Mouse (Mus musculus) midbrain, embryonic 11.5 days (tissue): Measurements from ENCODE around the gene Gm13695. TPM values are rescaled to one million over a fixed set of nuclear protein-coding genes. Genes with fewer than 3 reads are reported as not detected.
"Not testable (repeated sequence)": the region's sequence is repeated elsewhere in the genome, so short reads cannot be mapped to it uniquely, and the experiment has no call there.

ENCODE experiments used
- ATAC-seq: fragments of 200-750 bp; cut with Nextera tagmentation; 2 replicates; pipeline ENCODE4 v1.8.0; 2017; ENCODE audit warnings: moderate TSS enrichment, moderate library complexity; ENCODE audit not compliant: low FRiP score
- DNase-seq: peaks from one replicate; pipeline ENCODE4 v3.0.0; 2015; ENCODE audit warnings: low spot score; ENCODE audit errors: missing footprints
- H3K27ac ChIP-seq: fragments of 300-500 bp; sonication (generic); 2 replicates; pipeline ENCODE4 v1.5.1; 2014; ENCODE audit warnings: low read depth, low read length
- H3K27me3 ChIP-seq: fragments of 300-500 bp; sonication (generic); 2 replicates; pipeline ENCODE4 v1.6.1; 2014; ENCODE audit warnings: mild to moderate bottlenecking, low read length, moderate library complexity, mixed read lengths; ENCODE audit not compliant: control insufficient read depth, insufficient read depth
- H3K36me3 ChIP-seq: fragments of 300-500 bp; sonication (generic); 2 replicates; pipeline ENCODE4 v1.6.1; 2014; ENCODE audit warnings: mild to moderate bottlenecking, low read length, moderate library complexity, mixed read lengths; ENCODE audit not compliant: control insufficient read depth, insufficient read depth
- H3K4me1 ChIP-seq: fragments of 300-500 bp; sonication (generic); 2 replicates; pipeline ENCODE4 v1.6.1; 2014; ENCODE audit warnings: low read length; ENCODE audit not compliant: control insufficient read depth, insufficient read depth
- H3K4me2 ChIP-seq: fragments of 300-500 bp; sonication (generic); 2 replicates; pipeline ENCODE4 v1.6.1; 2014; ENCODE audit warnings: mild to moderate bottlenecking, moderate library complexity
- H3K4me3 ChIP-seq: fragments of 300-500 bp; sonication (generic); 2 replicates; pipeline ENCODE4 v1.5.1; 2014; ENCODE audit warnings: low read depth, low read length
- H3K9ac ChIP-seq: fragments of 300-500 bp; sonication (generic); 2 replicates; pipeline ENCODE4 v1.6.1; 2014; ENCODE audit warnings: low read length
- H3K9me3 ChIP-seq: fragments of 300-500 bp; sonication (generic); 2 replicates; pipeline ENCODE4 v1.6.1; 2016; ENCODE audit warnings: low read length; ENCODE audit not compliant: control insufficient read depth
- WGBS: fragments of 180-500 bp; shearing (Covaris S2); extraction: QIAGEN DNeasy Blood & Tissue Kit; methylation state at CpG from one replicate; pipeline ENCODE4 v1.1.7; 2014; 5-methylcytosine and 5-hydroxymethylcytosine counted together
- polyA plus RNA-seq: library from polyadenylated mRNA; unstranded; fragments of >200 nt; fragmentation: Nextera tagmentation; extraction: Ambion mirVana; gene quantifications from 2 replicates; pipeline ENCODE4 v1.2.1, GENCODE M21; 2014

The Gm13695 gene
- polyA plus RNA-seq, 1 experiment from 2014 or later = not detected

- not testable (repeated sequence) for H3K4me2 ChIP-seq, H3K9me3 ChIP-seq, ATAC-seq, H3K27ac ChIP-seq, H3K4me1 ChIP-seq, H3K4me3 ChIP-seq, H3K36me3 ChIP-seq, H3K27me3 ChIP-seq, H3K9ac ChIP-seq, DNase-seq
- WGBS = no CpG with 5 or more reads among the region's 6 CpGs
Observed at GRCm38 (mm10) chr2:83984443-83984842, 17.3 kb downstream of the Gm13695 start, which contains the start of gene Gm13697. TSS of gene Gm13697 (plus strand) at chr2:83984743.

DNA sequence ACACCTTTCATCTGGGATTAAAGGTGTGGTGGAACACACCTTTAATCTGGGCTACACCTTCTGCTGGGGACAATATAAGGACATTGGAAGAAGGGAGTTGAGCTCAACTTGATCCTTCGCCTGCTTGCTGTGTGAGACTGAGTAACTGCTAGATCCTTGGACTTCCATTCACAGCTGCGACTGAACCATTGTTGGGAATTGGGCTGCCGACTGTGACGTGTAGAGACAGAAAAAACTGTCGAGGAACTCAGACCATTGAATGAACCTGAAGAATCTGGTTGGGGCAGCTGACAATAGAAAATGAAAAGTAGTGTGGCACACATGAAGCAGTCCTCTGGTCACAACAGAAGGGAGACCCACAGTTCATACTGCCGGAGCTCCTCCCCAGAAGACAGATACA is 23.1 kb downstream of the Gm13695 start, which contains the start of gene Gm13691:
Gene Gm13691 (plus strand): TSS at position 301 of the 400 bp plus-strand sequence.
- not testable (repeated sequence) for H3K9ac ChIP-seq, H3K36me3 ChIP-seq, H3K4me3 ChIP-seq, H3K4me2 ChIP-seq, H3K9me3 ChIP-seq, H3K27me3 ChIP-seq, ATAC-seq, H3K27ac ChIP-seq, DNase-seq, H3K4me1 ChIP-seq
- no CpG with 5 or more reads among the region's 6 CpGs for WGBS

DNA sequence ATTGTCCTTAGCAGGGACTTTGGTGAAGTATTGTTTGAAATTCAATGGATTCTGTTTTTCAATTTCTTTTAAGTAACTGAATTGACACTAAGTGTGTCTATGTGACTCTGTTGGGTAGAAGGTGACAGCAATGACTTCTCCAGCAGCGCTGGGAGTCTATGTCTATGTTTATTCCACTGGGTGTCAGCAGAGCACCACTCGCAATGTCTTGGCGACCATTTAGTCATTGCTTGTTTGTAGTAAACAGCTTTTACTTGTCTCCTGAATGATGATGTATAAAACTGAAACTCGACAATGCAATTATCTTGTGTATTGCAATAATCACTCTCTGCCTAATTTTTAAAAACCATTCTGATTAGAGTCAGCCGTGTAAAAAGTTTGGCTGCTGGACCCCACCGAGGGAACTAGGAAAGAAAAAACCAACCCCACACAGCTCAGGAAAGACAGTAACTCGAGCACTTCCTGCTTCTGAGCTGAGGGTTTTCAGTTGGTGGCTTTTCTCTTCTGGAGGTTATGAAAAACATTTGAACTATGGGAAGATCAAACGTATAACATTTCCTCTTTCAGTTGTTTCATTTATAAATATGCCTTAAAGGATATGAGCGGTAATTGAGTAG is 26.6 kb downstream of the Gm13695 start:
- H3K4me3 ChIP-seq, H3K36me3 ChIP-seq, H3K27me3 ChIP-seq, H3K27ac ChIP-seq, H3K9ac ChIP-seq, DNase-seq, H3K4me1 ChIP-seq, H3K4me2 ChIP-seq, ATAC-seq, H3K9me3 ChIP-seq: not testable (repeated sequence)
- 74% methylated on average over 7 of the region's 9 CpGs for WGBS

- not testable (repeated sequence) for H3K36me3 ChIP-seq, H3K9ac ChIP-seq, H3K27ac ChIP-seq, H3K4me1 ChIP-seq, ATAC-seq, H3K4me2 ChIP-seq, H3K27me3 ChIP-seq, H3K9me3 ChIP-seq, H3K4me3 ChIP-seq, DNase-seq
- no CpG with 5 or more reads among the region's 3 CpGs for WGBS
Observed at GRCm38 (mm10) chr2:83994526-83994925, 27.4 kb downstream of the Gm13695 start.

GRCm38 (mm10) chr2:84008913-84009312 is 41.8 kb downstream of the Gm13695 start:
- Histone ChIP-seq H3K4me1 (no peaks in the 10 kb centered on the region), H3K9me3 (no peaks in the 10 kb centered on the region), H3K9ac (no peak overlapping the region), H3K27ac (no peak overlapping the region), H3K4me2 (no peak overlapping the region), H3K27me3 (no peaks in the 10 kb centered on the region), H3K36me3 (no peaks in the 10 kb centered on the region), H3K4me3 (no peak overlapping the region)
- DNase-seq (no peak), ATAC-seq (no peak)
- WGBS = 73% methylated on average over 1 of the region's 1 CpGs

GRCm38 (mm10) chr2:84009818-84010217 is 42.7 kb downstream of the Gm13695 start:
- Histone ChIP-seq H3K4me1 (no peaks in the 10 kb centered on the region), H3K4me3 (no peak overlapping the region), H3K9ac (no peak overlapping the region), H3K9me3 (no peaks in the 10 kb centered on the region), H3K36me3 (no peaks in the 10 kb centered on the region), H3K4me2 (no peak overlapping the region), H3K27ac (no peak overlapping the region), H3K27me3 (no peaks in the 10 kb centered on the region)
- ATAC-seq = no peak
- WGBS = 91% methylated on average over 3 of the region's 3 CpGs
- no peak for DNase-seq

DNA sequence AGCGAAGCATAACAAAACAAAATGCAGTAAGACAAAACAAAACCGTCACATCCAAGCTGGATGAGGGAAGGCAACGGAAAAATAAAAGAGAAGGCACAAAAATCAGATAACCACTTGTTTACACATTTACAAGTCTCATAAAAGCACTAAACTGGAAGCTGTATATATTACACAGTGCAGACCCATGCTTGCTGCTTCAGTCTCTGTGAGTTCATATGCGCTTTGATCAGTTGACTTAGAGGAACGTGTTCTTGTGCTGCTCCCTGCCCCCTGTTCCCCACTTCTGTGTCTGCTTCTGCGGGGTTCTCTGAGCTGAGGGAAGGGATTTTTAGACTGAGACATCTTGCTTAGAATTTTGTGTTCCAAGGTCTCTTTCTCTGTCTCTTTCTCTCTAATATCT is 47.5 kb downstream of the Gm13695 start:
- no peak for DNase-seq
- Histone ChIP-seq H3K36me3 (no peaks in the 10 kb centered on the region), H3K9me3 (no peaks in the 10 kb centered on the region), H3K4me3 (no peak overlapping the region), H3K9ac (no peak overlapping the region), H3K4me1 (no peaks in the 10 kb centered on the region), H3K27me3 (no peaks in the 10 kb centered on the region), H3K27ac (no peak overlapping the region), H3K4me2 (no peak overlapping the region)
- no peak for ATAC-seq
- 82% methylated on average over 6 of the region's 6 CpGs for whole genome bisulfite sequencing

GRCm38 (mm10) chr2:84016291-84016690 is 49.2 kb downstream of the Gm13695 start:
- not testable (repeated sequence) for DNase-seq, ATAC-seq, H3K4me2 ChIP-seq, H3K27me3 ChIP-seq, H3K9me3 ChIP-seq, H3K36me3 ChIP-seq, H3K4me3 ChIP-seq, H3K4me1 ChIP-seq, H3K27ac ChIP-seq, H3K9ac ChIP-seq
- 82% methylated on average over 5 of the region's 5 CpGs for WGBS

GRCm38 (mm10) chr2:84018330-84018729 is 51.2 kb downstream of the Gm13695 start:
- no peak for DNase-seq
- Histone ChIP-seq H3K4me2 (no peak overlapping the region), H3K4me1 (no peaks in the 10 kb centered on the region), H3K27ac (no peak overlapping the region), H3K27me3 (no peaks in the 10 kb centered on the region), H3K36me3 (no peaks in the 10 kb centered on the region), H3K9ac (no peak overlapping the region), H3K4me3 (no peak overlapping the region), H3K9me3 (no peaks in the 10 kb centered on the region)
- 89% methylated on average over 3 of the region's 3 CpGs for WGBS
- ATAC-seq = no peak
